Mouse (Mus musculus) neural tube, embryonic 11.5 days (tissue): ENCODE measurements at regions not wholly inside any gene's neighbourhood (a gene's known extent, or its start where the extent isn't known, plus 50 kb on each side); places are given as distances from the start of the nearest gene placed in this dataset.

Source experiments
- ATAC-seq: fragments of 200-750 bp; cut with Nextera tagmentation; 2 replicates; pipeline ENCODE4 v1.8.0; 2017; ENCODE audit warnings: moderate number of reproducible peaks, mild to moderate bottlenecking, moderate TSS enrichment, moderate library complexity; ENCODE audit not compliant: insufficient read depth, low FRiP score, low TSS enrichment
- DNase-seq: peaks from one replicate; pipeline ENCODE4 v3.0.0-alpha.2; 2015; ENCODE audit warnings: low spot score
- H3K27ac ChIP-seq: fragments of 300-500 bp; sonication (generic); 2 replicates; pipeline ENCODE4 v1.5.1; 2014; ENCODE audit warnings: low read depth, mild to moderate bottlenecking, low read length
- H3K27me3 ChIP-seq: fragments of 300-500 bp; sonication (generic); 2 replicates; pipeline ENCODE4 v1.6.1; 2014; ENCODE audit warnings: mild to moderate bottlenecking, low read length, mixed read lengths; ENCODE audit not compliant: control insufficient read depth, insufficient read depth
- H3K36me3 ChIP-seq: fragments of 300-500 bp; sonication (generic); 2 replicates; pipeline ENCODE4 v1.6.1; 2014; ENCODE audit warnings: mild to moderate bottlenecking, low read length, moderate library complexity, mixed read lengths; ENCODE audit not compliant: control insufficient read depth, insufficient read depth
- H3K4me1 ChIP-seq: fragments of 300-500 bp; sonication (generic); 2 replicates; pipeline ENCODE4 v1.6.1; 2014; ENCODE audit warnings: low read length, mixed read lengths; ENCODE audit not compliant: control insufficient read depth, insufficient read depth
- H3K4me2 ChIP-seq: fragments of 300-500 bp; sonication (generic); 2 replicates; pipeline ENCODE4 v1.6.1; 2014; ENCODE audit warnings: low read depth, mild to moderate bottlenecking, moderate library complexity
- H3K4me3 ChIP-seq: fragments of 300-500 bp; sonication (generic); 2 replicates; pipeline ENCODE4 v1.5.1; 2014; ENCODE audit warnings: low read depth, low read length
- H3K9ac ChIP-seq: fragments of 300-500 bp; sonication (generic); 2 replicates; pipeline ENCODE4 v1.6.1; 2014; ENCODE audit warnings: mild to moderate bottlenecking, low read length
- H3K9me3 ChIP-seq: fragments of 300-500 bp; sonication (generic); 2 replicates; pipeline ENCODE4 v1.6.1; 2016; ENCODE audit warnings: low read length; ENCODE audit not compliant: control insufficient read depth
- WGBS: fragments of 180-500 bp; shearing (Covaris S2); extraction: QIAGEN DNeasy Blood & Tissue Kit; methylation state at CpG from one replicate; pipeline ENCODE4 v1.1.7; 2014; 5-methylcytosine and 5-hydroxymethylcytosine counted together

DNA sequence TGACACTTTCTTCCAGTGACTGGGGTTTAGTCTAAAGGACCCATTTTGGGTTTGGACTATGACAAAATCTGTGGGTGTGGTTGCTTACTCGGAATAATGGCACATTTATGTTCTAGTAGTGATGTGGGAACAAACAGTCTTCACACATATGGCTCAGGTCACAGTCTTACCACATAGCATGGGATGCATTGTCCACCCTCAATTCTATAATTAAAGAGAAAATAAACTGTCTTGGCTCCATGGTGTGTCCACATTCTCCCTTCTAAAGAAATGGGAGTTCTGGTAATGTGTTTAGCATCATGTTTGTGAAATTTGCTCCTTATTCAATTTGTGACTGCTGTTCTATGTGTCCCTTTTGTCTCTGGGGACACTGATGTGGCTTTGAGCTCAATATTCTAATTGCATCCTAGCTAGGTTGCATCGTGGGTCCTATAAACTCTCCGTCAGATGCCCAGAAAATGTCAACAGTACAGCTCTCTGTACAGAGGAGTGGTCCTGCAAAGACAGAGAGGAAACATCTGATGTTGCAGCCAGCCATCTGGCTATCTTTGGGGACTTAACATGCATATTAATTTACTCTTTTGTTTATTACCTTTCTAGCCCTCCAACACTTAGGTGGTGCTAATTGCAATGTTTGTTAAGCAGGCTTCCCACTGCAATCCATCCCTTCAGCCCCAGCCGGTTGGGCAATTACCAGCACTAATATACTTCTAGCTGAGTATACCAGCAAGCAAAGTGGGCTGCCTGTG, 369.5 kb upstream of the Slc30a5 start:
- Histone ChIP-seq H3K36me3 (no peaks in the 10 kb centered on the region), H3K4me1 (no peaks in the 10 kb centered on the region), H3K27me3 (no peaks in the 10 kb centered on the region), H3K4me3 (no peak overlapping the region), H3K9me3 (no peaks in the 10 kb centered on the region), H3K4me2 (no peak overlapping the region), H3K9ac (no peak overlapping the region), H3K27ac (no peak overlapping the region)
- WGBS, result 52% methylated on average over 4 of the region's 4 CpGs
- ATAC-seq (no peak), DNase-seq (no peak)

DNA sequence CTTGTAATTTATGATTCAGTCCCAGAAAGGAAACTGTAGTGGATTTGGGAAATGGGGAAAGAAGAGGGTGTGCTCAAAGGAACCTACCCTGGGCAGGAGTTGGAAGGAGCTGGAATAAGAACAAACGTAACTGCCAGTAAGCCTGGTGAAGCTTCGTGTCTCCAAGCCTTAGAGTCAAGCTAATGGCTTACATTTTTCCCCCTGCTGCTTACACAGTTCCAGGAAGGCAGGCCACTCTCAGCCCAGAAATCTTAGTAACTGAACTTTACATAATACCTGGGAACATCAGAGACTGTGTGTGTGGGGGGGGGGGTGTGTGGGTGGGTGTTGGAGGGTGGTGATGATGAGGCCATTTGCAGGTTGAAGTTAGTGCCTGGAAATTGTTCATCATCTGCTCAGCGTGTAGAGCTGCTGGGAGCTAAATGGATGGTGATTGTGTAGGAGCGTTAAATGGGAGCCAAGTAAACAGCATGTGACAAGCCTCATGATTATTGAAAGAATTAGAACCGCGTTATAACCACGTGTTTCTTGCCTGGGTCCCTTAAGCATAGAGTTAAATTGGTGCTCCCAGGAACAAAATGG, 357.1 kb upstream of the Slc30a5 start:
- Histone ChIP-seq H3K36me3 (no peaks in the 10 kb centered on the region), H3K9me3 (no peaks in the 10 kb centered on the region), H3K4me3 (no peak overlapping the region), H3K9ac (no peak overlapping the region), H3K27me3 (no peaks in the 10 kb centered on the region), H3K4me2 (no peak overlapping the region), H3K4me1 (no peaks in the 10 kb centered on the region), H3K27ac (no peak overlapping the region)
- 85% methylated on average over 7 of the region's 7 CpGs for WGBS
- no peak for ATAC-seq
- no peak for DNase-seq

DNA sequence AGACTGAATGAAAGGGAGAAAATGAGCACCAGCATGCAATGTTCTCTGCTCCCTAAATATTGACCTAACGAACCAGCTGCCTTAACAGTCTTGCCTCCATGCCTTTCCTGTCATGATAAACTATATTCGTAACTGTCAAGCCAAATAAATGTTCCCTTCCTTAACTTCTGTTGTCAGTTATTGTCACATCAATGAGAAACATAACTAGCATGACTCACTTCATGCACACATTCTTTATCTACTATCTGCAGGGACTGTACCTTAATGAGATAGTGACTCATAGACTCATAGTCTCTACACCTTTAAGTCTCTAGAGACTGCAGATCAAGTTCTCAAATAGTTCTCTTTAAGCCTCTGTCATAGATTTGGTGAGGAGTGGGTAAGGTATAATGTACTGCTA, 349.2 kb upstream of the Slc30a5 start:
- Histone ChIP-seq H3K9ac (no peak overlapping the region), H3K4me1 (no peaks in the 10 kb centered on the region), H3K4me2 (no peak overlapping the region), H3K9me3 (no peaks in the 10 kb centered on the region), H3K27me3 (no peaks in the 10 kb centered on the region), H3K36me3 (no peaks in the 10 kb centered on the region), H3K4me3 (no peak overlapping the region), H3K27ac (no peak overlapping the region)
- ATAC-seq, result no peak
- 71% methylated on average over 2 of the region's 2 CpGs for WGBS
- no peak for DNase-seq

DNA sequence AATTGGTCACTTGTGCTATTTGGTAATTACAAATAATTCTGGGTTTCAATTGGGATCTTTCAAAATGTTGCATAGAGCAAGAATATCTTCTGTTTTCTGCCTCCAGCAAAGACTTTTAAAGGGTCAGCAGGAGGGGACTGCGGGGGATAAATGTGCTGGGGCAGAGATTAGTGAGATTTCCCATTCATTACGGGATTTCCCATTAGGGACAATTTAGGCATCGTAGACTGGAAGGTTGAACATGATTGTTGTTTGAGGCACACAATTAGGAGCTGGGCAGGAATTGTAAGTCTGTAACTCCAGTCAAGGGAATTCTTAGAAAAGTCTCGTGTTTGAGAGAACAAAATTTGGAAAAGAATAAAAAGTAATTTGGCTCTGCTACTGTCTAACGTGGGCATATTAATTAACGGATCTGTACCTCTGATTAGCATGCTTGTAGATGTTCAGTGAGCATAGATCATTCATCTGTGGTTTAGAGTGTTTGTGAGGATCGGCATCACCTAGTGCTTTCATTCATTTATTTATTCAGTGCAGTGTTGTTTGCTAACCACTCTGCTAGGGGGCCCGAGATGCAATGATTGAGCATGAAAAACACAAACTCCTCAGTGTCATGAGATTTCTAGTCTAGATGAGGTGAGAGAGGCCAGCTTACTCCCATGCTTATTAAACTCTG, 341.9 kb upstream of the Slc30a5 start:
- Histone ChIP-seq H3K4me3 (no peak overlapping the region), H3K4me2 (no peak overlapping the region), H3K9me3 (no peaks in the 10 kb centered on the region), H3K36me3 (no peaks in the 10 kb centered on the region), H3K4me1 (no peaks in the 10 kb centered on the region), H3K27ac (no peak overlapping the region), H3K9ac (no peak overlapping the region), H3K27me3 (no peaks in the 10 kb centered on the region)
- ATAC-seq (no peak), DNase-seq (no peak)
- 80% methylated on average over 8 of the region's 8 CpGs for WGBS

DNA sequence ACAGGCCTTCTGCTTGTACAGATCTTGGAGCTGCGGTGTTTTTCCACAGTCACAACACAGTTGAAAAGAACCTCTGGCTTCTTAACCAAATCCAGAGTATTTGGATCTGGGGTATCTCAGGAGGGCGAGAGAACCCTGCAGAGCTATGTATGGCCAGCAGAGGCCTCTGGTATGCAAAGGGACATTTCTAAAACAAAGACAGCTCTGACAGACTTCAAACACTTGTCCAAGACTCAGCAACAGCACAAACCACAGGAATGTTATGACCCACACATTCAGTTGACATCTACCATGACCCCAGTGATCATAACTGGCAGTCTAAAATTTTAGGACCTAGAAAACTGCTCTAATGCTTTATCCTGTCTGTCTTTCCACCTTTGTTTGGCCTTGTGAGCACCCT, 328.5 kb upstream of the Slc30a5 start:
- no peak for ATAC-seq
- DNase-seq, result no peak
- no peaks in the 10 kb centered on the region for H3K9me3 ChIP-seq

DNA sequence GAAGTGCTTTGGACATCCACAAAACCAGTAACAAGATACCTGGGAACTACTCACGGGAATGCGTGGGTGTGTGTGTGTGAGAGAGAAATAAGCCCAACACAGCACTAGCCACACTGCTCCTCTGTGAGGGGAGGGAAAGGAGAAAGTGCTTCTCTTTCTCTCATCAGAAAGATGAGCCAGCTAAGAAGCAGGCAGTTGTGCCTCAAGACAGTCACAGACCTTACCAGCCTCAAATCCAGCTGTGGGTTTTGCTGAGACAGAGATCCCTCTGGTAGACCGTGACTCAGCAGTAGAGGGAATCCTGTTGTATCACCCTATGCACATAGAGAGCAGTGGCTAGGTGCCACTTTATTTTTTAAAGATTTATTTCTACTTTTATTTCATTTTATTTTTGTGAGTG, 326.7 kb upstream of the Slc30a5 start:
- H3K27ac ChIP-seq, result no peak overlapping the region
- no peak overlapping the region for H3K4me3 ChIP-seq
- WGBS, result 87% methylated on average over 3 of the region's 3 CpGs
- H3K9ac ChIP-seq, result no peak overlapping the region
- no peak overlapping the region for H3K4me2 ChIP-seq
- H3K36me3 ChIP-seq, result no peaks in the 10 kb centered on the region
- no peaks in the 10 kb centered on the region for H3K27me3 ChIP-seq
- H3K9me3 ChIP-seq, result no peaks in the 10 kb centered on the region
- no peak for ATAC-seq
- no peak for DNase-seq
- no peaks in the 10 kb centered on the region for H3K4me1 ChIP-seq

More for the DNA sequence above, 328.5 kb upstream of the Slc30a5 start:
- Histone ChIP-seq H3K4me2 (no peak overlapping the region), H3K36me3 (no peaks in the 10 kb centered on the region), H3K9ac (no peak overlapping the region), H3K27ac (no peak overlapping the region), H3K4me3 (no peak overlapping the region), H3K4me1 (no peaks in the 10 kb centered on the region), H3K27me3 (no peaks in the 10 kb centered on the region)
- WGBS, result 61% methylated on average over 2 of the region's 2 CpGs

DNA sequence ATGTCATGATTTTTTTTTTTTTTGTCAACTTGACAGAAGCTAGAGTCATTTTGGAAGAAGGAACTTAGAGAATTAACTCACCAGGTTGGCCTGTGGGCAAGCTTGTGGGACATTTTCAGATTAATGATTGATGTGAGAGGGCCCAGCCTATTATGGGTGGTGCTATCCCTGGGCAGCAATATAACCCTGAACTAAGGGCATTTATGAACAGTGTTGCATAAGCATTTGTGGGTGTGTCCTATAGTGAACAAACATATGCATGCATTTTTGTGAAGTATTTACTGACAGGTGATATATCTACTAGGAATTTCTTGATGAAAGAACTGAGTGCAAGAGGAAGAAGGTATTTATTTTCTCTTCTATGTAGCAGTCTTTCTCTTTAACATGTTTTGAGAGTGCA, 320.5 kb upstream of the Slc30a5 start:
- Histone ChIP-seq H3K27ac (no peak overlapping the region), H3K4me1 (no peaks in the 10 kb centered on the region), H3K4me2 (no peak overlapping the region), H3K36me3 (no peaks in the 10 kb centered on the region), H3K27me3 (no peaks in the 10 kb centered on the region), H3K9ac (no peak overlapping the region), H3K4me3 (no peak overlapping the region), H3K9me3 (no peaks in the 10 kb centered on the region)
- no peak for ATAC-seq
- DNase-seq, result no peak

DNA sequence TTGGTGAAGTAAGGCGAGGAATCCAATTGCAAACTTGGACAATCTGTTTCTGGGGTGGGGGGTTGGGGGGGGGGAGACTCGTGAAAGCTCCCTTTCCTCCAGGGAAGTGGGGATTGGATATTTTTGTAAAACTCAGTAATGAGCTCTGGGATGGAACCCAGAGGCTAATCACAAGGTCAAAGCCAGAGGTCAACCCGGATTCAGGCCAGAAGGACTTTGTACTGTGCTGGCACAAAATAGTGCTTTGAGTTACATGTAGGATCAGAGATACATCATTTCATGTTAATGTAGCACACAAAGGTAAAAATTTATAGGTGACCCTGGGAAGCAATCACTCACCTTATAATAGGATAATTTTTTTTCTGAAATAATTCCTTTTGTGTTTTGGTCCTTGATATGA, 309.5 kb upstream of the Slc30a5 start:
- WGBS, result 72% methylated on average over 3 of the region's 3 CpGs
- H3K4me3 ChIP-seq, result no peak overlapping the region
- DNase-seq, result no peak
- no peaks in the 10 kb centered on the region for H3K36me3 ChIP-seq
- H3K4me1 ChIP-seq, result no peaks in the 10 kb centered on the region
- H3K4me2 ChIP-seq, result no peak overlapping the region
- H3K27me3 ChIP-seq, result no peaks in the 10 kb centered on the region
- H3K27ac ChIP-seq, result no peak overlapping the region
- H3K9ac ChIP-seq, result no peak overlapping the region
- no peaks in the 10 kb centered on the region for H3K9me3 ChIP-seq
- no peak for ATAC-seq
